Mouse (Mus musculus): ENCODE measurements around the gene Fancc.

Gene Fancc

DNA sequence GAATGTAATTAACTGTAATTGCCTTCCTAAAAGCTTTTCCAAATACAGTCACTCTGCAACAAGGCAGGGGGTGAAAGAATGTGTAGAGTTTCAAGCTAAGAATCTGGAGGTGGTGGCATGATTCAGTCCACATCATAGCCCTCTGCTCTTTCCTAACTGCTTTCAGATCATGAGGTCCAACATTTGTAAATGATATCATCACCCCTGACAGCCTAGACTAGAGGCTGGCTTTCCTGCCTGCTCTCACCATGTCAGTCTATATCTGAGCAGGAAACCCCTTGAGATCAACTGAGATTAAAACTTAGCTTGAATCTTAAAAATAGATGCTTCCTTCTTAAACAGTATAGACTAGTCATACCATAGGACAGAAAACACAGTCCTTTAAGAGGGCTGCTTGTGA, 75.9 kb downstream of the Fancc start:
- DNase-seq (ENCODE audit: low spot score in 2 of 2): no peak

DNA sequence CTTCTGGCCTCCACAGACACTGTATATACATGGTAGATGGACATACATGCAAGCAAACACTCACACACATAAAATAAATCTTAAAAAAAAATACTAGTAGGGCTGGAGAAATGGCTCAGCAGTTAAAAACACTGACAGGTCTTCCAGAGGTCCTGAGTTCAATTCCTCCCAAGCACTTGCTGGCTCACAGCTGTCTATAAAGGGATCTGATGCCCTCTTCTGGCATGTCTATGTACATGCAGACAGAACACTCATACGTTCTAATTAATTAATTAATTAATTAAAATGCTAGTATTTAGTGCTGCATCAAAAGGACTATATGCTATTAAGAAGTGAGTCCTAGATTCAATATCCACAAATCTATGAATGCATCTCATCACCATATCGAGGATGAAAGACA, 78.9 kb downstream of the Fancc start:
- DNase-seq (ENCODE audit: low spot score in 2 of 2): no peak

GRCm38 (mm10) chr13:63416824-63417223, 80.3 kb downstream of the Fancc start:
- no peak for DNase-seq (ENCODE audit: low spot score in 2 of 2)

- no peak for DNase-seq (ENCODE audit: low spot score in 2 of 2)
Measured at GRCm38 (mm10) chr13:63412662-63413061, 84.4 kb downstream of the Fancc start.

DNA sequence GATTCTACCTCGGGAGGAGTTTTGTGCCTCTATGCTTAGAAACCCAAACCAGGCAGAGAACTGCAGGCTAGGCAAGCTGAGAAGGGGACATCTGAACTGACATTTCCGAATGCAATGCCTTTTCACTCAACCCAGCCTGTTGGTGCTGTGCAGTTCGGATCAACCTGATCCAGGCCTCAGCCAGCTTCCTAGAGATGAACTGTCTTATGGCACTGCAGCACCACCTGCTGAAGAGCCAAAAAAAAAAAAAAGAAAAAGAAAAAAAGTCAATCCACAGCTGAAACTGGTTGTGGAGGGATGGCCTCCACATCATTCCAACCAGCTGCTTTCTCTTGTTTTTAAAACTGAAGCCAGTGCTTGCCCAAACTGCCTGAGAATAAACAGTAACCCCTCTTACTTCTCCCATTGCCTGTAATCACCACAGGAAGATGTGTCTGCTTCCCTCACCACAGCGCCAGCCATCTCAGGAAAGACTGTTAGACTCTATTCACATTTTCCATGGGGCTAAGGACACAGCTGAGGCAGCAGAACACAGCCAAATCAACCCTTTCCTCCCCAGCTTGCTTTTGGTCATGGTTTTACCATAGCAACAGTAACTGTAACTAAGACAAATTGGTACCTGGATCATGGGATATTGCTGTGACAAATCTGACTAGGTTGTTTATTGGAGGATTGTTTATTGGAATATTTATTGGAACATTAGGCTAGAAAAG, 85.6 kb downstream of the Fancc start:
- no peak for DNase-seq (ENCODE audit: low spot score in 2 of 2)

DNA sequence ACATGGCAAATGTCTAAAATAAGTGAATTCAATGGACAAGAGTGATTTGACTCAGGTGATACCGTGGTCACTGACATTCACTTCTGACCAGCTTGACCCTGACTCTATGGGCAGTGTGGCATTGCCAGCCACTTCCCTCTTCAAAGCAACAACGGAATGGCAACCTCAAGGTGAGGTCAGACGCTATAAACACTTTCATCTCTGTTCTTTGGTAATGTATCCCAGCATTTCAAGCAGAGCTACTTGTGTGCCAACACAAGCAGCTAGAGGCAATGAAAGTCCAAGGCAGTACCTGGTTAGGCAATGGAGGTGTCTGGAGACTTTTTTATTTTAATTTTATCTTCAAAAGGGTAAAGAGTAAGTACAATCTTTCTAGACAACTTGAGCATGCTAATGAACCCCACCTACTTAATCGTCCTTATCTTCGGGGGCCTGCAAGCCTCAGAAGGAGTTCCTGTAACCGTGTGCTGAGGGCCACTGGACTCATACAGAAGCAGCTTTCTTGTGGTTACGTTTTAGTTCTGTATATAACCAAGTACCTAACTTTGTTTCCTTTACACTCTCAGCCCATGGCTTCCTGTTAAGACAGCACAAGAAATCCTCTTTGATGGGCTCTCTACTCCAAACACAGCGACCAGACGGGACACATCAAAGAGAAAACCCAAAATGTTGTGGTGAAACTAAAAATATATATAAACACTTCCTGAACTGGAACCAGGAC, 86.3 kb downstream of the Fancc start:
- DNase-seq (ENCODE audit: low spot score in 2 of 2): no peak

GRCm38 (mm10) chr13:63405151-63405550, 91.9 kb downstream of the Fancc start:
- DNase-seq (ENCODE audit: low spot score in 2 of 2): no peak

- no peak for DNase-seq (ENCODE audit: low spot score in 2 of 2)
Measured at GRCm38 (mm10) chr13:63404657-63405056, 92.4 kb downstream of the Fancc start.

DNA sequence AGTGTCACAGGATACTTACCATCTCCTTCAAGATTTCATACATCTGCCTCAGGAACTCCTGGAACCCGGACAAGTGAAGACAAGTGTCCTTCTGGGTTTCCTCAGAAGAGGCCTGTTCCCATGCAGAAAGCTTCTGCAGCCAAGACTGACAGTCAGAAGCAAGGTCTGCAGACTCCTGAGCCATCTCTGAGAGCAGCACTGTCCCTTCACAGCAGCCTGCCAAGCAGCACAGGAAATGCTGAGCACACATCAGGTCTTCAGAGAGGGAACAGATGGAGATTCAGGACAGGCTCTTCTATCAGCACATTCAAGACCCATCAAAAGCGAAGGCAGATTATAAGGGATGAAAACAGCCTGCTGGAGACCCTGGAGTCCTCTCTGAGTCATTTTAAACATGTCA, 94.3 kb downstream of the Fancc start:
- DNase-seq (ENCODE audit: low spot score in 2 of 2): no peak

DNA sequence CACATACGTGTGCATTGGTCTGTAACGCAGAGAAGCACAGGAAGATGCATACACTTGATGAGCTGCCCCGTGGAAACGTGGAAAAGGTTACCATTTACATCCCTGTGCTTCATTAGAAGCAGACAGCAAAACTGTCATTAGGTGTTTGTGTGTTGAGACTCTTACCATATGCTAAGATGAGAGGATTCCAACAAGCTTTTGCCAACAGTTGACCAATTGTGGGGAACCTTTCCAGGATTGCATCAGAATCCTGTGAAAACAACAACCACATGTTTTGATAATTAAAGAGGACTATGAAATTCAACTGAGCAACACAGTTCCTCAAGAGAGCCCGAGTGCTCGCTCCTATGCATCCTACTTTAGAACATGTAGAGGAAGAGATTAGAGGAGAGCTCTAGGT, 97.0 kb downstream of the Fancc start:
- DNase-seq (ENCODE audit: low spot score in 2 of 2): no peak

DNA sequence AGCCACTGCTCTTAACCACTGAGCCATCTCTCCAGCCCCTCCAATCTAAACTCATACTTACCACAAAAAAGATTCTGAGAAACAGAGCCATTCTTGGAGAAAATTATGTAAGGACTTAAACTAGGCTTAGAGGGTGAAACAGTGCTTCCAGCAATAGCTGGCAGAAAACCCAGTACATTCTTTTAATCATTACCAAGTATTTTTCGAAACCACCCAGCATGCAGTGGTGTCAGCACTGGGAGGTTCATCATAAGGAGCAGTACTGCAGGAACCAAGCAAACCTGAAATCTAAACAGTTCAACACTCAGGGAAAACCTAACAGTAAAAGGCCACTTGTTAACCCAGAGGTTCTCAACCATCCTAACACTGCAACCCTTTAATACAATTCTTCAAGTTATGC, 99.7 kb downstream of the Fancc start:
- DNase-seq (ENCODE audit: low spot score in 2 of 2): no peak

DNA sequence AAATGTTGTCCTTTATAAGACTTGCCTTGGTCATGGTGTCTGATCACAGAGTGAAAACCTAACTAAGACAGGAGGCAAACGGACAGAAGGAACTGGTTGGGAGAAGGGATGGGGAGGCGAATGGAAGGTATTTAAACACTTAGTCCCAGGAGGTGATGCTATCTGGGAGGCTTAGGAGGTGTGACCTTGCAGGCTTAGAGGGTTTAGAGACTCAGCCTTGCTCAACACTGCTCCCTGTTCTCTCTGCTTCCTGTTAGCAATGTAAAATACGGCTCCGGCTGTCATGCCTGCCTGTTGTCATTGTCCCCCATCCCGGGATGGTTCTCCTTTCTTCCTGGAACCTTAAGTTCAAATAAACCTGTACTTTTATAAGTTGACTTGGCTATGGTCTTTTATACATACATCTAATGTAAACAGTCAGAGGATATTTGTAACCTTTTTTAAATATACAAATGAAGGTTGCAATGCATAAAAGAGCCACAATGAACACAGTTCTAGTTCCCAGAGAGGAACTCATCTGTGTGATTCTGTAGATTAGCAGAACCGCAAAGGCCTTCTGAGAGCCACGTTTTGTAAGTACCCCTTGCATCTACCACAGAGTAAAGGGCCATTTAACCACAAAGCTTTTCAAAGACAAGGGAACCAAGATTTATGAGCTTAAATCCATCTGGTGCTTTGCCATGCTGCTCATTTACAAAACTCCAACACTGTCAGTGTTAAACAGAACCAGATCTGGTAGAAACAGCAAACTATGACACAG, 102.6 kb downstream of the Fancc start:
- no peak for DNase-seq (ENCODE audit: low spot score in 2 of 2)

- DNase-seq (ENCODE audit: low spot score in 2 of 2): no peak
Measured at GRCm38 (mm10) chr13:63385234-63385633, 111.8 kb downstream of the Fancc start.

GRCm38 (mm10) chr13:63384775-63385174, 112.3 kb downstream of the Fancc start:
- no peak for DNase-seq (ENCODE audit: low spot score in 2 of 2)

DNA sequence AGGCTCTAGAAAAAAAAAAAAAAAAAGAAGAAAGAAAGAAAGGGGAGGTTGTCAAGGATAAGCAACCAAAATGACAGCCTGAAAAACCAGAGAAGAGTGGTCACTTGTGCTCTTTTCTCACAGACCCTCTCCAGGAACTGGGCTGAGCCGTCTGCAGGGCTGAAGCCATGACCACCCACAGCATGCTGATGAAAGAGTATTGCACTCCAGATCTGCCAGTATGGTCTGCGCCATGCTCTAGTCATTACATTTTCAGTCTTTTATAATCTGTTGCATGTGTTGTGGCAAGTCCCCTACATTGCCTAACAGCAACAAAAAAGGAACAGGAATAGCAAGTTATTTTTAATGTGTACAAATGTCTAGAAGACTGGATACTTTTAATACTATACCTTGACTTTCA, 114.9 kb downstream of the Fancc start:
- DNase-seq (ENCODE audit: low spot score in 2 of 2): no peak

GRCm38 (mm10) chr13:63373460-63374166, 123.5 kb downstream of the Fancc start:
- DNase-seq (ENCODE audit: low spot score in 2 of 2): no peak

GRCm38 (mm10) chr13:63361755-63362154, 135.3 kb downstream of the Fancc start:
- no peak for DNase-seq (ENCODE audit: low spot score in 2 of 2)

- no peak for DNase-seq (ENCODE audit: low spot score in 2 of 2)
Measured at GRCm38 (mm10) chr13:63360111-63360885, 136.8 kb downstream of the Fancc start.

GRCm38 (mm10) chr13:63359393-63359792, 137.7 kb downstream of the Fancc start:
- no peak for DNase-seq (ENCODE audit: low spot score in 2 of 2)

- no peak for DNase-seq (ENCODE audit: low spot score in 2 of 2)
Measured at GRCm38 (mm10) chr13:63356558-63356957, 140.5 kb downstream of the Fancc start.

GRCm38 (mm10) chr13:63356101-63356500, 141.0 kb downstream of the Fancc start:
- no peak for DNase-seq (ENCODE audit: low spot score in 2 of 2)

Measured in urinary bladder, postnatal 4 days (tissue).